Mouse (Mus musculus) gastrocnemius, adult 2 months (tissue): ENCODE data around the gene Pfn1. TPM values are rescaled to one million over a fixed set of nuclear protein-coding genes. Genes with fewer than 3 reads are reported as not detected.

ENCODE experiments used
- DNase-seq: peaks from one replicate; pipeline ENCODE4 v3.0.0; 2022
- H3K27ac ChIP-seq: fragments of 200-600 bp; 2 replicates; pipeline ENCODE4 v1.8.1; 2022; ENCODE audit warnings: mild to moderate bottlenecking
- H3K4me3 ChIP-seq: fragments of 200-600 bp; 2 replicates; pipeline ENCODE4 v1.8.1; 2022; ENCODE audit warnings: mild to moderate bottlenecking, moderate library complexity
- CTCF ChIP-seq: fragments of 200-600 bp; IDR thresholded peaks from 2 replicates; pipeline ENCODE4 v1.8.1; 2022; ENCODE audit warnings: antibody characterized with exemption, mild to moderate bottlenecking, moderate library complexity
- intact Hi-C: fragments of 180-260 bp; cut with DNase I; formaldehyde crosslinking; loops from one replicate; pipeline ENCODE4 v1.15.1; 2025
- total RNA-seq, 2 experiments: library from RNA; stranded (reverse); gene quantifications; 2 replicates each; pipeline ENCODE4 v1.2.3; 2021

Gene Pfn1
- total RNA-seq, 2 experiments from 2014 or later: 252 to 257 TPM

DNA sequence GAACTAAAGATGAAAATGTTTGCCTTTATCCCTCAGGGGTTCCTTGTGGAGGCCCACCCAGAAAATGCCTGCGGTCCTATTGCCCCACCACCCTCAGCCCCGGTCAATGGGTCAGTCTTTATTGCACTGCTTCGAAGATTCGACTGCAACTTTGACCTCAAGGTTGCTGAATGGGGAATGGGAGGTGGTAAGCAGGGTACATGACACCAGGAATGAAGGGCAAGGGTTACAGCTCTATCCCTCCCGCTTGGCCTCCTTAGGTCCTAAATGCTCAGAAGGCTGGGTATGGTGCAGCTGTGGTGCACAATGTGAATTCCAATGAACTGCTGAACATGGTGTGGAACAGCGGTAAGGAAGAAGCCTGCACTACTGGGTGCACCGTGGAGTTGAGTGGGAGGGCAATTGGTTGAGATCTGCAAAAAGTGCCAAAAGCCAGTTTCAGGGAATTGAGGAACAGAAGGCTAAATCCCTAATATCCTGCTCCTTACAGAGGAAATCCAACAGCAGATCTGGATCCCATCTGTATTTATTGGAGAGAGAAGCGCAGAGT, 5.2 kb downstream of the Pfn1 start:
- H3K4me3 ChIP-seq: peak overlapping the region; percentile 91
- no peak for TF ChIP-seq CTCF
- H3K27ac ChIP-seq: peak overlapping the region; percentile 92; the same call in 1 of the 2 replicates
- intact Hi-C loops: loop anchor here (2.0 to 10.0 kb wide), 2 partner anchors 50 to 654 kb away; partner anchors contain the start of genes Gabarap and Phf23
- no peak for DNase-seq

- H3K4me3 ChIP-seq: peak overlapping the region; percentile 91
- H3K27ac ChIP-seq: peak overlapping the region; percentile 94
- intact Hi-C loops: loop anchor here (2.0 to 10.0 kb wide), 2 partner anchors 50 to 654 kb away; partner anchors contain the start of genes Gabarap and Phf23
- TF ChIP-seq CTCF: no peak
- no peak for DNase-seq
Measured at GRCm38 (mm10) chr11:70648512-70648911, 5.9 kb downstream of the Pfn1 start.

DNA sequence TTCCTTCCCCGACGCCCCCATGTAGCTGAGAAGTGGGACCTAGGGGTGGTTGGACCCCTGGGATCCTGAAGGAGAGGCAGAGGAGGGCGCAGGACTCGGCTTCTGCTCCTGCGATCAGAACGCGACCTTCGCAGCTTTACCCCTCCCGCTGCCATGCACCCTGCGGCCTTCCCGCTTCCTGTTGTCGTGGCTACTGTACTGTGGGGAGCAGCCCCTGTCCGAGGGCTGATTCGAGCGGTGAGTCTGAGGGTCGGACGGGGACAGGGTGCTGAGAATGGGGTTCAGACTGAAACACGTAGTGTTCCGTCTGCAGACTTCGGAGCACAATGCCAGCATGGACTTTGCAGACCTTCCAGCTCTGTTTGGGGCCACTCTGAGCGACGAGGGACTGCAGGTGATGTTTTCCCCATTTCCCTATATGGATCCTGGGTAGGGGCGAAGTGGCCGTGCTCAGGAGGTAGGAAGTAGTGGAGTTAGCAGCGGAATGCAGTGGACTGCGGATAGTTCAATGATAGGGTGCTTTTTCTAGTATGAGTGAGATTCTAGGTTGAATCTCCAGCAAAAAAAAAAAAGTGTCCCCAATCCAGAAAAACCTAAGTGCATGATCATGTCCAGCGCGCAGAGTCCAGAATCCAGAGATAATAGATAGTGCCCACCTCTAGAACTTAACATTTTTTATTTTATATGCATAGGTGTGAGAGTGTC, 6.6 kb downstream of the Pfn1 start:
- intact Hi-C loops: loop anchor here (2.0 to 10.0 kb wide), 2 partner anchors 51 to 653 kb away; partner anchors contain the start of genes Gabarap and Phf23
- no peak for TF ChIP-seq CTCF
- Histone ChIP-seq H3K4me3 (peak overlapping the region; percentile 91), H3K27ac (peak overlapping the region; percentile 94)
- peak; percentile 60 for DNase-seq

DNA sequence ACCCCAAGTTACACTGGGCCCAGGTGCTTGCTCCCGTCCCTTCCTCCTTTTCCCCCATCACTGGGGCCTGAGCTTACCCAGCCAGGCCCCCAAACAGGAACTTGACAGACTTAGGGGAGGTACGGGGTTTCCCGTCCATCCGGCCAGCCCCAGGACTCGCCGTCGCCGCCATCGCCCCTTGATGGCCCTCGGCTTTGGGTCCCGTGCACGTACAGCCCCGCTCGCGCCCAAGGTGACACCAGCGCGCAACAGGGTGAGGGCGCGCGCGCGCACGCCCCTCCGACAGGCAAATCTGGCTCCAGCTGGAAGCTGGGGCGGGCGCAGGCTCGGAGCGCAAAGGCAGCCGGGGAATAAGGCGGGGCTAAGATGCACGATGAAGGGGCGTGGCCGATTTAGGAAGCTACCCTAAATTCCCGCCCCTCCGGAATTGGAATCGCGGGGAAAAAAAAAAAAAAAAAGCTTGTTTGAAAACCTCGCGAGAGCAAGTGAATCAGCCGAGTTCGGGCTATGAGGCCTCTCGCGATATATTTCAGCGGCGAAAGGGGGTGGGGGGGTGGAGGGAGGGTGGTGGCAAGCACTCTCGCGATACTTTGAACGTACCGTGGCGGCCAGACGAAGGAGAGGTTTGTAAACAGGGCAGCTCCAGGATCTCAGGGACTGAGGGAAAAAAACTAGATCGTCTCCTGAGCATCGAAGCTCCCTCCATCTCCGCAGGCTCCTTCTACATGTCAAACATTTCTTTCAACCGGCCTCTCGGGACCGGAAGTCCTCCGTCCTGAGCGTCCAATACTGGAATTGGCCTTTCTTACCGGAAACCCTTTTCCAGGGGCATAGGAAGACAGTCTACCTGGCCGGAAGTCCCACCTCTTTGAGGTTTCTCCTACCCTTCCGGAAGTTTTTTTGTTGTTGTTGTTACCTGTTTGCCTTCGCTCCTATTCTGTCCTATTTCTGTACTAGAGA, 7.5 kb downstream of the Pfn1 start, which contains the start of the genes Rnf167 and Slc25a11:
Gene Rnf167, plus strand, starts transcription at position 545 of the 960 bp plus-strand sequence.
Gene Slc25a11, minus strand, starts transcription at position 789 of the 960 bp plus-strand sequence.
- peak; percentile 98 for DNase-seq
- Histone ChIP-seq H3K4me3 (peak within 1 kb of the TSS; percentile 91), H3K27ac (peak within 1 kb of the TSS; percentile 97)
- intact Hi-C loops: loop anchor here (10.0 kb wide), 1 partner anchor 652 kb away; the partner anchor contains the start of genes Gabarap and Phf23
- TF ChIP-seq CTCF: no peak; the same call in 1 of the 2 replicates

- Histone ChIP-seq H3K4me3 (peak overlapping the region; percentile 91), H3K27ac (peak overlapping the region; percentile 97)
- intact Hi-C loops: loop anchor here (10.0 kb wide), 1 partner anchor 651 kb away; the partner anchor contains the start of genes Gabarap and Phf23
- no peak for DNase-seq
- TF ChIP-seq CTCF: no peak
Measured at GRCm38 (mm10) chr11:70646259-70646555, 8.2 kb downstream of the Pfn1 start.

GRCm38 (mm10) chr11:70645461-70646258, 8.8 kb downstream of the Pfn1 start:
- DNase-seq: no peak
- no peak for TF ChIP-seq CTCF
- intact Hi-C loops: loop anchor here (10.0 kb wide), 1 partner anchor 651 kb away; the partner anchor contains the start of genes Gabarap and Phf23
- H3K4me3 ChIP-seq: peak overlapping the region; percentile 91
- peak overlapping the region; percentile 97 for H3K27ac ChIP-seq

DNA sequence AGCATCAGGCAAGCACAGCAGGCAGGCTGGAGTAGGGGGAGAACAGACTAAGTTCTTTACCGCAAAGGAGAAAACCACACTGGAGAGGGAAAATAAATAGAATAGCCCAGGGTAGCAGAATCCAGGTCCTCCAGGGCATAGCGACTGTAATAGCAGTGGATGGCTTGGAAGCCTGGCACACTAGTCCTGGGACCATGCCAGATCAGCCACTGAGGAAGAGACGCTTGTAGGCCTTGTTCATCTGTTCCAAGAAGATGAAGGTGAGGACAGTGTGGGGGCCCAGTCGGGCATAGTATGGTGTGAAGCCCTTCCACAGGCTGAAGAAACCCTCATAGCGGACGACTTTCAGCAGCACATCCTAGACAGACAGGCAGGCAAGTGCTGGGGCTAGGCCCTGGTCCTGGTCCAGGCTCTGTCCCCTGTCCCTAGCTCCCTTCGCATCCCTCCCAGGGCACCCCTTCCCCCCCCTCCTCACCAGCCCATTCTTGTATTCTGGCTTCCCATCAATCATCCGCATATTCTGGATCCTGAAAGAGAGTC, 9.8 kb downstream of the Pfn1 start:
- intact Hi-C loops: loop anchor here (10.0 kb wide), 1 partner anchor 650 kb away; the partner anchor contains the start of genes Gabarap and Phf23
- TF ChIP-seq CTCF: no peak
- Histone ChIP-seq H3K4me3 (no peak overlapping the region; the same call in 1 of the 2 replicates), H3K27ac (peak overlapping the region; percentile 66)
- no peak for DNase-seq

DNA sequence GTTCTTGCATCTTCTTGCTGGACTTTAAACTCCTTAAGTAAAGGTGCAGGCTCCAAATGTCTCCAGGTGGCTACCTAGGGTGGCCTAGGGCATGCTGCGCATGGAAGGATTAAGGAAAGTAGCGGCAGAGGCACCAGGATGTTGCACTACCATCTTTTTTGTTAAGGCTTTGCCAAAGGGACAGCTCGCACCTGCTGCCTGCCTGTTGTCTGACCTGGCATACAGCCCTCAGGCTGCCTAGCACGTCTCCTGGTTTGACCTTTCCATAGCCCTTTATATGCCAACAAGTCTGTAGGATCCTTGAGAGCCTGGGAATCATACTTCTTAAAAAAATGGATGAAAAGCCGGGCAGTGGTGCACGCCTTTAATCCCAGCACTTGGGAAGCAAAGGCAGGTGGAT, 11.4 kb downstream of the Pfn1 start:
- no peak for TF ChIP-seq CTCF
- DNase-seq: peak; percentile 75
- no peak overlapping the region for H3K4me3 ChIP-seq
- peak overlapping the region; percentile 66 for H3K27ac ChIP-seq
- intact Hi-C loops: loop anchor here (10.0 kb wide), 1 partner anchor 648 kb away; the partner anchor contains the start of genes Gabarap and Phf23

GRCm38 (mm10) chr11:70641241-70641640, 13.2 kb downstream of the Pfn1 start:
- no peak overlapping the region for H3K4me3 ChIP-seq
- TF ChIP-seq CTCF: no peak
- intact Hi-C loops: loop anchor here (10.0 kb wide), 1 partner anchor 646 kb away; the partner anchor contains the start of genes Gabarap and Phf23
- H3K27ac ChIP-seq: no peak overlapping the region
- no peak for DNase-seq

GRCm38 (mm10) chr11:70639976-70640375, 14.5 kb downstream of the Pfn1 start:
- TF ChIP-seq CTCF: no peak
- DNase-seq: no peak
- intact Hi-C loops: loop anchor here (10.0 kb wide), 1 partner anchor 645 kb away; the partner anchor contains the start of genes Gabarap and Phf23
- Histone ChIP-seq H3K4me3 (no peak overlapping the region), H3K27ac (no peak overlapping the region)
